Mouse (Mus musculus): ENCODE results near the gene Slc7a7. TPM values are rescaled to one million over a fixed set of nuclear protein-coding genes. Genes with fewer than 3 reads are reported as not detected.

The Slc7a7 gene
- total and polyA plus RNA-seq, 2 experiments from 2014 or later, result 2.4 to 7.7 TPM

DNA sequence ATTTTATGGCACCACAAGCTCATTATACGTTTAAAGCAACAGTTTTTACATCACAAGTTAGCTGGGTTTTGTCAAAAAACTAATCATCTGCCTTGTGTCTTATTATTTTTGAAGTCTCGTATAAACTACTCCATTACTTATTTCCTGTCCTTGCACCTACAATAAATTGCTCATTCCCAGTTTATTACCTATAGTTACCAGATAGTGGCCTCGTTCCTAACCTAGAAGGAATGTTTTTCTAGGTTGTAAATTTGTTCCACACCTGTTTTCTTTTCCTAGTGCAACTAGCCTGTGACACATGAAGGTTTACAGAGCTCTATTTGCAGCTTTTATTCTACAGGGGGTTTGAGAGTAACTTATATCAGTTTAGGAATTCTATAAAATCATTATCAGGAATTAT, 15.9 kb downstream of the Slc7a7 start:
- no peak overlapping the region for H3K4me2 ChIP-seq (ENCODE audit: low read depth, low read length, poor library complexity, severe bottlenecking)
- no peak for ATAC-seq (ENCODE audit: low FRiP score)
- no peaks in the 10 kb centered on the region for H3K4me1 ChIP-seq (ENCODE audit: insufficient read depth, low read length)
- H3K9me3 ChIP-seq (ENCODE audit: low read length), result no peaks in the 10 kb centered on the region
- H3K27ac ChIP-seq (ENCODE audit: low read depth, low read length), result no peak overlapping the region
- H3K9ac ChIP-seq (replicated peaks; ENCODE audit: low read length, poor library complexity, severe bottlenecking), result no peak overlapping the region
- no peaks in the 10 kb centered on the region for H3K27me3 ChIP-seq (ENCODE audit: insufficient read depth, low read length)
- no peaks in the 10 kb centered on the region for H3K36me3 ChIP-seq (ENCODE audit: insufficient read depth, low read length)
- no peak for TF ChIP-seq CTCF (IDR thresholded peaks at IDR 0.05)
- no peak for DNase-seq (ENCODE audit: low spot score)
- 86% methylated on average over 3 of the region's 3 CpGs for WGBS
- no peak overlapping the region for H3K4me3 ChIP-seq (ENCODE audit: low read depth, low read length)

DNA sequence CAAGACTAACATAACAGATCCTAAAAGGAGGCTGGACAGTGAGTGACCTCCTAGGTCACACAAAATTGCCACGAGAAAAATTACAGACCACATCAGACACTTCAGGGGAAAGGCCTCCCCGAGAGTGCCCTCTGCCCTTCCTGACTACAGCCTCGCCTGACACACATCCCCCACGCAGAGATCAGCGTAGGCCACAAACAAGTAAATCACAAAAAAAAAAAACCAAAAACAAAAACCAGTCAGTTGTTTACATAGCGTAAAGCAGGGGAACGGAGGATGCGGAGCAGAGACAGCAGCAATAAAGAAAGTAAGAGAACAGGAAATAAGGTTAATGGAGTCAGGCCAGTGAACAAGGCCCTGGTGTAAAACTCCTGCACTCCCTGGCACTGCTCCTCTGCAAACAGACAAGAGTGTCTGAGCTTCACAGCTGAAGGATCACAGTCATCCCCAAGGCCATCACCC, 18.6 kb downstream of the Slc7a7 start:
- no peak overlapping the region for H3K4me2 ChIP-seq (ENCODE audit: low read depth, low read length, poor library complexity, severe bottlenecking)
- no peak overlapping the region for H3K27ac ChIP-seq (ENCODE audit: low read depth, low read length)
- H3K36me3 ChIP-seq (ENCODE audit: insufficient read depth, low read length), result no peaks in the 10 kb centered on the region
- TF ChIP-seq CTCF (IDR thresholded peaks at IDR 0.05), result no peak
- no peaks in the 10 kb centered on the region for H3K4me1 ChIP-seq (ENCODE audit: insufficient read depth, low read length)
- no peak for ATAC-seq (ENCODE audit: low FRiP score)
- DNase-seq (ENCODE audit: low spot score), result no peak
- no peaks in the 10 kb centered on the region for H3K27me3 ChIP-seq (ENCODE audit: insufficient read depth, low read length)
- no peak overlapping the region for H3K4me3 ChIP-seq (ENCODE audit: low read depth, low read length)
- 71% methylated on average over 8 of the region's 8 CpGs for WGBS
- H3K9me3 ChIP-seq (ENCODE audit: low read length), result no peaks in the 10 kb centered on the region
- no peak overlapping the region for H3K9ac ChIP-seq (replicated peaks; ENCODE audit: low read length, poor library complexity, severe bottlenecking)

DNA sequence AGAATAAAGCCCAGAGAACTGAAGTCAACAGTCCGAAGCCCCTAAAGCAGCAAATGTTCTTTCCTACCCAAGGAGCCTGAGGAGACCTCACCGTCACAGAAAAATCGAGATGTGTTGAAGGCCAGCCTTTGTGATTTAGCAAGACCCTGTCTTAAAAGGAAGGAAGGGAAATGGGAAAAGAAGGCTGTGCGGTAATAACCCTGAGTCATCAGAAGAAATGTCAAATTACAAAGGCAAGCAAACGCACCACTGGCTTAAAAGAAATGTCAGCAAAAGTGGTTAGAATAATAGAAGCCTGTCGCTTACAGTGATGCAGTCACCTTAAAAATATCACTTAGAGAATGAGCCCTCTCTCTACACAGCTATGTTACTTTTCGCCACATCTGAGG, 19.1 kb downstream of the Slc7a7 start:
- H3K4me3 ChIP-seq (ENCODE audit: low read depth, low read length), result no peak overlapping the region
- no peaks in the 10 kb centered on the region for H3K9me3 ChIP-seq (ENCODE audit: low read length)
- no peaks in the 10 kb centered on the region for H3K27me3 ChIP-seq (ENCODE audit: insufficient read depth, low read length)
- no peak for DNase-seq (ENCODE audit: low spot score)
- no peak for ATAC-seq (ENCODE audit: low FRiP score)
- no peaks in the 10 kb centered on the region for H3K36me3 ChIP-seq (ENCODE audit: insufficient read depth, low read length)
- H3K9ac ChIP-seq (replicated peaks; ENCODE audit: low read length, poor library complexity, severe bottlenecking), result no peak overlapping the region
- no peak overlapping the region for H3K4me2 ChIP-seq (ENCODE audit: low read depth, low read length, poor library complexity, severe bottlenecking)
- H3K27ac ChIP-seq (ENCODE audit: low read depth, low read length), result no peak overlapping the region
- no peaks in the 10 kb centered on the region for H3K4me1 ChIP-seq (ENCODE audit: insufficient read depth, low read length)
- no peak for TF ChIP-seq CTCF (IDR thresholded peaks at IDR 0.05)
- 82% methylated on average over 7 of the region's 7 CpGs for WGBS

DNA sequence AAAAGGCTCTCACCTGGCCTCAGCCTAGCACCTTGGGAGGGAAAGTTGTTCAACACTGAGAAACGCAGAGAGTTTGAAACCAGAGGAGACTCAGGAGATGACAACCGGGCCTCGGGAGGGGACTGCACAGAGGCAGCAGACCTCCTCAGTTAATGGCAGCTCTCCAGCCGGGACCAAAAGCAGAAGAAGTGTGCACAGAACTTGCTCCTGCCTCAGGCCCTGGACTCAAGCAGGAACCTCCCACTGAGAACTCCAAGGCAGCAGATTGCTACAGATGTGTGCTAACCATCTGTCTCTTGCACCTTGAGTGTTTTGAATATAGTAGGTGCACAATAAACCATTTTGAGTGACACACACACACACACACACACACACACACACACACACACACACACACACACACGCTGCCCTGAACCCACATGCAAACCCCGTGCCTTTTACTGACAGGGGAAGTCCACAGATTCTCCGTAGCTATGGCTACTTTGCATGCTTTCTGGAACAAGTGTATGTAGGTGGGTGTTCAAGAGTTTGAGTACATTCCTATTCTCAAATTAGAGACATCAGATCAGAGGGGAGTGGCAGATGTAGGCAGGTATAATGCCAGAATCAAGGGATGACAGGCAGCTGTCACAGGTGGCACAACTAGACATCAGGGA, 19.6 kb downstream of the Slc7a7 start:
- Histone ChIP-seq H3K27ac (ENCODE audit: low read depth, low read length) (no peak overlapping the region), H3K4me3 (ENCODE audit: low read depth, low read length) (no peak overlapping the region), H3K27me3 (ENCODE audit: insufficient read depth, low read length) (no peaks in the 10 kb centered on the region), H3K4me2 (ENCODE audit: low read depth, low read length, poor library complexity, severe bottlenecking) (no peak overlapping the region), H3K4me1 (ENCODE audit: insufficient read depth, low read length) (no peaks in the 10 kb centered on the region), H3K9me3 (ENCODE audit: low read length) (no peaks in the 10 kb centered on the region), H3K9ac (replicated peaks; ENCODE audit: low read length, poor library complexity, severe bottlenecking) (no peak overlapping the region), H3K36me3 (ENCODE audit: insufficient read depth, low read length) (no peaks in the 10 kb centered on the region)
- DNase-seq (ENCODE audit: low spot score) (no peak), ATAC-seq (ENCODE audit: low FRiP score) (no peak)
- TF ChIP-seq CTCF (IDR thresholded peaks at IDR 0.05), result no peak
- WGBS, result 80% methylated on average over 7 of the region's 7 CpGs

DNA sequence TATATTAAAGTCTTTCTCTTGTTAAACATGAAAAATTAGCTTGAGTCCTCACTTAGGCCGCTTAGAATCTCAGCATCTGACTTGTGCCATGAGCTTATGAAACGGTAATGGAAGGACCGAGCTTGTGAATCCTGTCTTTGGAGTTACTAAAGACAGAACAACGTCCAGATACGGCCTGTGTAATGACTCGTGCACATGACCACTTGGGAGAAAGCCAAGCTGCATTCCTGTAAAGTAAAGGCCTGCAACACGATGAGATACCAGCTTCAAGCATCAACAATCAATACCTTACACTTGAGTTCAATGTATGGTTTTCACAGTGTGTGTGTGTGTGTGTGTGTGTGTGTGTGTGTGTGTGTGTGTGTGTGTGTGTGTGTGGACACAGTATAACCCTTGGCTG, 20.9 kb downstream of the Slc7a7 start:
- Histone ChIP-seq H3K4me1 (ENCODE audit: insufficient read depth, low read length) (no peaks in the 10 kb centered on the region), H3K9me3 (ENCODE audit: low read length) (no peaks in the 10 kb centered on the region), H3K27ac (ENCODE audit: low read depth, low read length) (no peak overlapping the region), H3K9ac (replicated peaks; ENCODE audit: low read length, poor library complexity, severe bottlenecking) (no peak overlapping the region), H3K36me3 (ENCODE audit: insufficient read depth, low read length) (no peaks in the 10 kb centered on the region), H3K4me2 (ENCODE audit: low read depth, low read length, poor library complexity, severe bottlenecking) (no peak overlapping the region), H3K27me3 (ENCODE audit: insufficient read depth, low read length) (no peaks in the 10 kb centered on the region), H3K4me3 (ENCODE audit: low read depth, low read length) (no peak overlapping the region)
- ATAC-seq (ENCODE audit: low FRiP score) (no peak), DNase-seq (ENCODE audit: low spot score) (no peak)
- TF ChIP-seq CTCF (IDR thresholded peaks at IDR 0.05), result no peak
- WGBS, result 93% methylated on average over 7 of the region's 7 CpGs

DNA sequence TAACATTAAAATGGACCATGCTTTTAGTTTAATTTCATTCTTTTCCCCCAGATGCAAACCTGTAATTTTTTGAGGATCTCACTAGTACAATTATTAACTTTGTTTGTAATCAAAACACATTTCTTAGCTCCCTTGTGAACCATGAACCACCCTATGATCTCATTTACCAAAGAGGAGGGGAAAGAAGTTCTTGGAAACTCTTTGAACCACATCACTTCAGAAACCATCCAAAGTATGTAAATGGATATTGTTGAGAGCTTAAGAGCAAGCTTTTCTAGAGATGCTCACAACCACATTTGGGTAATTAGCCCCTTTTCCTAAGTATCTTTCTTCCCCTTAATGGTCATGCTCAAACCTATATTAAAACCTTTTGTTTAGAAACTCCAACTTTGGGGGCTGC, 23.3 kb downstream of the Slc7a7 start:
- ATAC-seq (ENCODE audit: low FRiP score) (no peak), DNase-seq (ENCODE audit: low spot score) (no peak)
- no peaks in the 10 kb centered on the region for H3K9me3 ChIP-seq (ENCODE audit: low read length)
- TF ChIP-seq CTCF (IDR thresholded peaks at IDR 0.05), result no peak
- no peak overlapping the region for H3K9ac ChIP-seq (replicated peaks; ENCODE audit: low read length, poor library complexity, severe bottlenecking)
- no peaks in the 10 kb centered on the region for H3K36me3 ChIP-seq (ENCODE audit: insufficient read depth, low read length)
- no peak overlapping the region for H3K4me2 ChIP-seq (ENCODE audit: low read depth, low read length, poor library complexity, severe bottlenecking)
- no peak overlapping the region for H3K4me3 ChIP-seq (ENCODE audit: low read depth, low read length)
- H3K27me3 ChIP-seq (ENCODE audit: insufficient read depth, low read length), result no peaks in the 10 kb centered on the region
- H3K27ac ChIP-seq (ENCODE audit: low read depth, low read length), result no peak overlapping the region
- no peaks in the 10 kb centered on the region for H3K4me1 ChIP-seq (ENCODE audit: insufficient read depth, low read length)
